Mouse (Mus musculus): ENCODE measurements at regions not wholly inside any gene's neighbourhood (a gene's known extent, or its start where the extent isn't known, plus 50 kb on each side); places are given as distances from the start of the nearest gene placed in this dataset.

DNA sequence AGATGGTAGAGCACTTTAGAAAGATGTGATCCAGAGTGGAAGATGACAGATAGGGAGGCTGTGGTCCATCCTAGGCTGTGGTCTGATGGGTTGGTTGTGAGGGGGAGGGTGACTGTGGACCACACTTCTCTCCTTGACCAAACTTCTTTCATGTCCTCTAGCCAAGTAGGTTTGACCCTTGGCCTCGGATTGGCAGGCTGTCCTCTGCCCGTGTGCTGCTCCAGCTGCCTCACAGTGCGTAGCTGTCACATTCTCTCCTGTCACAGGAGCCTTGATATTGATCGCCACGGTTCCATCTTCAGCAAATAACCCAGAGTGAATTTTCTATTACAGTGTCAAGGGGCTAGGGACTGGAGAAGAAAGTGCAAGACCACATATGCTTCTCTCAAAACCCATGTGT is 506.9 kb downstream of the Tbc1d22a start:
- TF ChIP-seq CTCF (IDR thresholded peaks at IDR 0.05; ENCODE audit: control insufficient read depth, insufficient read depth, insufficient replicate concordance, low read depth, low read length), result no peak
- TF ChIP-seq POLR2A (IDR thresholded peaks at IDR 0.05; ENCODE audit: control insufficient read depth, low read depth, low read length), result no peak
- Histone ChIP-seq H3K27me3 (ENCODE audit: control insufficient read depth, insufficient read depth, low read length) (no peaks in the 10 kb centered on the region), H3K27ac (ENCODE audit: control insufficient read depth, insufficient read depth, low read depth, low read length) (no peak overlapping the region), H3K4me3 (ENCODE audit: control insufficient read depth, low read depth, low read length) (no peak overlapping the region), H3K4me1 (ENCODE audit: control insufficient read depth, insufficient read depth, low read length) (peaks cover 7% of the 10 kb centered on the region), H3K36me3 (ENCODE audit: control insufficient read depth, insufficient read depth, low read length) (no peaks in the 10 kb centered on the region)

- H3K27ac ChIP-seq (ENCODE audit: control insufficient read depth, insufficient read depth, low read depth, low read length), result no peak overlapping the region
- no peak overlapping the region for H3K4me3 ChIP-seq (ENCODE audit: control insufficient read depth, low read depth, low read length)
- no peak for TF ChIP-seq POLR2A (IDR thresholded peaks at IDR 0.05; ENCODE audit: control insufficient read depth, low read depth, low read length)
- TF ChIP-seq CTCF (IDR thresholded peaks at IDR 0.05; ENCODE audit: control insufficient read depth, insufficient read depth, insufficient replicate concordance, low read depth, low read length), result no peak
- no peaks in the 10 kb centered on the region for H3K27me3 ChIP-seq (ENCODE audit: control insufficient read depth, insufficient read depth, low read length)
- no peaks in the 10 kb centered on the region for H3K4me1 ChIP-seq (ENCODE audit: control insufficient read depth, insufficient read depth, low read length)
- H3K36me3 ChIP-seq (ENCODE audit: control insufficient read depth, insufficient read depth, low read length), result no peaks in the 10 kb centered on the region
Measured at GRCm38 (mm10) chr15:86737945-86738344, 523.7 kb downstream of the Tbc1d22a start.

DNA sequence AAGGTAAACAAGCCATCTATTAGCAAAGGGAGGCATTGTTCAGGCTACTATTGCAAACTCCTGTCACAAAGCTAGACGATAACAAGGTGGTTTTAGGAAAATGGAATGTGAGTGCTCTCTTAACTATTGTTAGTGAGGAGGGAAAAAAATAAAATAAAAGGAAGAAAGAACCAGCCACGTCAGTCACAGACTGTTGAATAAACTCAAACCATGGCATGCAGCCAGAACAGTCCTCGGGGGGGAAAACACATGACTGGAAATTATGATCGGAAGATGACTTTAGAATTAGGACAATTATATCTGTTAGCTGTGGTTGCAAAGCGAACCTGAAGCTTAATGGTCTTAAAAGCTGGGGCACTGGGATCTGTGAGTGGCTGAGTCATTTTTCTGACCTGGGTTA is 524.1 kb downstream of the Tbc1d22a start:
- Histone ChIP-seq H3K27me3 (ENCODE audit: control insufficient read depth, insufficient read depth, low read length) (no peaks in the 10 kb centered on the region), H3K4me1 (ENCODE audit: control insufficient read depth, insufficient read depth, low read length) (no peaks in the 10 kb centered on the region), H3K27ac (ENCODE audit: control insufficient read depth, insufficient read depth, low read depth, low read length) (no peak overlapping the region), H3K36me3 (ENCODE audit: control insufficient read depth, insufficient read depth, low read length) (no peaks in the 10 kb centered on the region), H3K4me3 (ENCODE audit: control insufficient read depth, low read depth, low read length) (no peak overlapping the region; the same call in 1 of the 2 replicates)
- no peak for TF ChIP-seq POLR2A (IDR thresholded peaks at IDR 0.05; ENCODE audit: control insufficient read depth, low read depth, low read length)
- TF ChIP-seq CTCF (IDR thresholded peaks at IDR 0.05; ENCODE audit: control insufficient read depth, insufficient read depth, insufficient replicate concordance, low read depth, low read length), result no peak

GRCm38 (mm10) chr15:86738776-86739175 is 524.5 kb downstream of the Tbc1d22a start:
- H3K36me3 ChIP-seq (ENCODE audit: control insufficient read depth, insufficient read depth, low read length), result no peaks in the 10 kb centered on the region
- H3K4me3 ChIP-seq (ENCODE audit: control insufficient read depth, low read depth, low read length), result no peak overlapping the region; the same call in 1 of the 2 replicates
- TF ChIP-seq POLR2A (IDR thresholded peaks at IDR 0.05; ENCODE audit: control insufficient read depth, low read depth, low read length) (no peak), CTCF (IDR thresholded peaks at IDR 0.05; ENCODE audit: control insufficient read depth, insufficient read depth, insufficient replicate concordance, low read depth, low read length) (no peak)
- H3K27ac ChIP-seq (ENCODE audit: control insufficient read depth, insufficient read depth, low read depth, low read length), result no peak overlapping the region
- no peaks in the 10 kb centered on the region for H3K27me3 ChIP-seq (ENCODE audit: control insufficient read depth, insufficient read depth, low read length)
- H3K4me1 ChIP-seq (ENCODE audit: control insufficient read depth, insufficient read depth, low read length), result no peaks in the 10 kb centered on the region

GRCm38 (mm10) chr15:86751436-86752136 is 537.3 kb downstream of the Tbc1d22a start:
- Histone ChIP-seq H3K4me3 (ENCODE audit: control insufficient read depth, low read depth, low read length) (no peak overlapping the region), H3K27ac (ENCODE audit: control insufficient read depth, insufficient read depth, low read depth, low read length) (no peak overlapping the region), H3K36me3 (ENCODE audit: control insufficient read depth, insufficient read depth, low read length) (no peaks in the 10 kb centered on the region), H3K4me1 (ENCODE audit: control insufficient read depth, insufficient read depth, low read length) (peaks cover 2% of the 10 kb centered on the region), H3K27me3 (ENCODE audit: control insufficient read depth, insufficient read depth, low read length) (no peaks in the 10 kb centered on the region)
- TF ChIP-seq POLR2A (IDR thresholded peaks at IDR 0.05; ENCODE audit: control insufficient read depth, low read depth, low read length) (no peak), CTCF (IDR thresholded peaks at IDR 0.05; ENCODE audit: control insufficient read depth, insufficient read depth, insufficient replicate concordance, low read depth, low read length) (no peak)

DNA sequence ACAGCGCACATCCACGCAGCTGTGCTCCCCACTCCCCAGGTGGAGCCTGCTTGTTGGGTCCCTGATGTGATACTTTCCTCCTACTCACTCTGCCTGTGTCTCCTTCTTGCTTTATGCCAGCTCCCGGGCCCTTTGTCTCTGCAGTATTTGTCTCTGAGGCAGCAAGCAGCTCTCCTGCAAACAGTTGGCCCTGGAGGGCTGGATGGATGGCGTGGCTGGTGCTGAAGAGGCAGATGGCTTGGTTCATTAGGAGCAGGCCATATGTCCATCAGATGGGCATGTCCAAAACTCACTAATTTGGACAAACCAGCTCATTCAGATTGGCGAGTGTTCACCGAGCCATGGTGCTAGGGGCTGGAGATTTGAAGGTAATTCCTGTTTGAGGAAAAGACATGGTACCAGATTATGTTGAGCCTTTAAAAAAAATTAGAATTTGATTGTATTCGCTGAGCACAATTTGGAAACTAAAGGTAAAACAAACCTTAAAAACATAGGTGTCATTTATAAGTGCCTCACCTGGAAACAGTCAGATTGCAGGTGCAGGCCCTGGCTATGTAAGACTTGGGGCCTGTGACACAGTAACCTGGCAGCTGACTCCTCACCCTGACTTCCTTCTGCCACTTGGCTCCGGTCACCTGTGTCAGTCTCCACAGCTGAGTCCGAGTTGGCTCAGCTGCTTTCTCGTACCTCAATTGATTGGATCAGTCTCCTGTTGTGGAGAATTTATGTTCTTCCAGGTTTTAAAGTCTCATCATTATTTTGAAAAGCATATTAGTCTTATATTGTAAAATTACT is 549.5 kb downstream of the Tbc1d22a start:
- H3K4me1 ChIP-seq (ENCODE audit: control insufficient read depth, insufficient read depth, low read length), result no peaks in the 10 kb centered on the region
- H3K4me3 ChIP-seq (ENCODE audit: control insufficient read depth, low read depth, low read length), result no peak overlapping the region
- TF ChIP-seq CTCF (IDR thresholded peaks at IDR 0.05; ENCODE audit: control insufficient read depth, insufficient read depth, insufficient replicate concordance, low read depth, low read length), result no peak
- no peak overlapping the region for H3K27ac ChIP-seq (ENCODE audit: control insufficient read depth, insufficient read depth, low read depth, low read length)
- no peaks in the 10 kb centered on the region for H3K36me3 ChIP-seq (ENCODE audit: control insufficient read depth, insufficient read depth, low read length)
- H3K27me3 ChIP-seq (ENCODE audit: control insufficient read depth, insufficient read depth, low read length), result no peaks in the 10 kb centered on the region

DNA sequence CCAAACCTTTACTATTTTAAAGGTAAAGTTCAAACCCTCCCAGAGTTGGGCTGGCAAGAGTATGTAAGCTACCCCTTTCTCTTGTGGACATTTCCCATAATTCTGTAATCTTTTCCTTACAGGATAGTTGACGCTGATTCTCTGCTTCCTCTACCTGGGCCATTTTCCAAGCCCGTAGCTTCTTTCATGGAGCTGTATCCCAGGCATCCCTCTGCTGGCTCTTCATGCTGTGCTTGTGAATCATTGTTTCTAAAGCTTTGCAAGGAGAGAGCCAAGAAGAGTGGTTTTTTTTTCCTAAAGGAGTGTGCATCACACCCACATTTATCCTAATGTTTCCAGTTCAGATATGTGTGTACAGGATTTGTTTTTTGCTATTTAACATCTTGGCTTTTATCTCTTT is 553.4 kb downstream of the Tbc1d22a start:
- Histone ChIP-seq H3K36me3 (ENCODE audit: control insufficient read depth, insufficient read depth, low read length) (no peaks in the 10 kb centered on the region), H3K4me3 (ENCODE audit: control insufficient read depth, low read depth, low read length) (no peak overlapping the region), H3K27me3 (ENCODE audit: control insufficient read depth, insufficient read depth, low read length) (no peaks in the 10 kb centered on the region), H3K27ac (ENCODE audit: control insufficient read depth, insufficient read depth, low read depth, low read length) (no peak overlapping the region), H3K4me1 (ENCODE audit: control insufficient read depth, insufficient read depth, low read length) (no peaks in the 10 kb centered on the region)
- TF ChIP-seq POLR2A (IDR thresholded peaks at IDR 0.05; ENCODE audit: control insufficient read depth, low read depth, low read length), result no peak
- no peak for TF ChIP-seq CTCF (IDR thresholded peaks at IDR 0.05; ENCODE audit: control insufficient read depth, insufficient read depth, insufficient replicate concordance, low read depth, low read length)

All from testis, adult 2 months (tissue).